Mouse (Mus musculus) adrenal gland, postnatal 4 days (tissue): ENCODE data around the gene P3h3. TPM values are rescaled to one million over a fixed set of nuclear protein-coding genes. Genes with fewer than 3 reads are reported as not detected.
"Not testable (repeated sequence)": the region's sequence is repeated elsewhere in the genome, so short reads cannot be mapped to it uniquely, and the experiment has no call there.

ENCODE experiments used
- DNase-seq, 2 experiments: peaks; one replicate each; pipeline ENCODE4 v3.0.0; 2021 to 2022; ENCODE audit warnings: low spot score in 2 of 2, mixed read lengths in 2 of 2
- total RNA-seq, 2 experiments: library from RNA; stranded (reverse); gene quantifications; 2 replicates each; pipeline ENCODE4 v1.2.3; 2021

The P3h3 gene
- total RNA-seq, 2 experiments from 2014 or later, result 47.3 to 52.2 TPM

DNA sequence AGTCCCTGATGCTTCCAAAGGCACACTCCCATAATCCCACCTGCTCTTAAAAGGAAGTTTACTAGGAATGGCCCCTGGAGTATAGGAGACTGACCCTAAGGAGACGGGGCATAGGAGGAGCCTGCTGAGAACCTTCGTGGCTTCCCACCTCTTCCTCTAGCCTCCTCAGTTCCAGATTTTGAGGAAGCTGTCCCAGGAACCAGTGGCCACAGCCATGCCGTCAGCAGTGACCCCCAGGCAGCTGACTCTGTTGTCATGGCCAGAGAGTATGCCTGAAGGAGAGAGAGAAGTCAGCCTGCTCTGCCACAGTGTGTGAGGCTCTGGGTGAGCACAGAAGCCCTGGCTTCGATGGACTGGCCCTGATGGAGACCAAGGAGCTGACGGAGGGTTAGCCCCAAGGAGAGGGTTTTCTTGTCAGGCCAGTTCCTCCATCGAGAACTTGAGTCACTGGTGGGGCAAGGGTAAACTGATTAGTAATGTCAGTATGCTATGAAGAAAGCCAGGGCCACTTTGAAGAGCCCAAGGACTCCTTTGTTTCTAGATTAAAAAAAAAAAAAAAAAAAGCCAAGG lies 23.0 kb downstream of the P3h3 start:
- no peak for DNase-seq

DNA sequence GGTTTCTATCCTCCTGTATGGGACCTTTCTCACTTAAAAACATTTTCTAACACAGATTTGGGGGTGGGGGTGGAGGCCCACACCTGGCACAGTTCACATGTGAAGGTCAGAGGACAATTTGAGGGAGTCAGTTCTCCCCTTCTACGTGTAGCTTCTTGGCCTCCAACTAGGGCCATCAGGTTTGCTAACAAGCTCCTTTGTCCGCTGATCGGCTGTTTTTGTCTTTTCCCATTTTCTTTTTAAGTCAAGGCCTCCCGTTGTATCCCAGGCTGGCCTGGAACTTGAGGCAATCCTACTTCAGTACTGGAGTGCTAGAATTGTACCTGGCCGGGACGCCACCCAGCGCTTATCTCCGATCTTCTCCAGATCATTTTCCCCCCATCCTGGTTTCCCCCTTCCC lies 25.9 kb downstream of the P3h3 start:
- DNase-seq, result no peak

DNA sequence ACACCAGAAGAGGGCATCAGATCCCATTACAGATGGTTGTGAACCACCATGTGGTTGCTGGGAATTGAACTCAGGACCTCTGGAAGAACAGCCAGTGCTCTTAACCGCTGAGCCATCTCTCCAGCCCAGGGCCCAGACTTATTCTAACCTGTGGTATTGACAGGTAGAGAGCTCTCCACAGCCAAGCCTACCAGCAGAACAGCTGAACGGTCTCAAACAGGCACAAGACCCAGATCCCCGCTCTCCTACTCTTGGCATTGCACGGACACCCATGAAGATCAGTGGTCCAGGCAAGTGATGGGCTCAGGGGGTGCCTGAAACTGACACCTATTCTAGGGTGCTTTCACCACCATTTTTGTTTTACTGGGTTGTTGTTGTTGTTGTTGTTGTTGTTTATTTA lies 26.4 kb downstream of the P3h3 start:
- DNase-seq, result not testable (repeated sequence)

DNA sequence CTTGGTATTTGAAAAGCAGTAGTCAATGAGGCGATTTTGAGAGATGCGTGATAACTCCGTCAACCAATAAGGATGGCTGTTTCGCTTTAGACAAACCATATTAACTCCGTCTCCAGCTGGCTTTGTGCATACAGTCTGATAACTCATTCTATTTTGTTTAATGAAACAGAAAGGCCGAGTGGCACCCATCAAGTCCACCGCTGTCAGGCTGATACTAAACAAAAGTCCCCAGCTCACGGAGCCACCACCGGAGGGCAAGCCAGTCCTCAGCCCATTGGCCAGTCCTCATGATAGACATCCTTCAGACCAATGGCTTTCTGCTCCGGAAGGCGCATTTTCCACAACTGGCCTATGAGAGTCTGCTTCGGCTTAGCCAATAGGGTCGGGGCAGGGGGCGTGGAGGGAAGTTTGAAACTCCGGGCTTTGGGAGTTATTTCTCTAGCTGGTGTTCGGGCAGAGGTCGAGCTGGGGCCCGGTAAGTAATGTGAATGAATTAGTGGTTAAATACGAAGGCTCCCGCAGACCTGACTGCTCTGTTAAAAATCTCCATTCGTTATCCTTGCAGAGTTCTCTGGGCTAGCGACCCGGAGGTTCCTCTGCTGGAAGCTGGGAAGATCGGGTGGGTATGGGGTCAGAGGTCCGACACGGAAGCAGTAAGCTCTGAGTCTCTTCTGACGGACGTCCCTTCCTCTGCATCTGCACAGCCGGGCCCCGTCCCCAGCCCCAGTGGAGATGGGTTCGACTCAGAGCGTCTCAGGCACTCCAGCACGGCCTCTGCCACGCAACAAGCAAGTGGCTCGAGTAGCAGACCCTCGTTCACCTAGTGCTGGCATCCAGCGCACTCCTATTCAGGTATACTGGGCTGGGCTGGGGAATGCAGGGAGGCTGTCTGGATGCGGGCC lies 27.5 kb downstream of the P3h3 start:
- peak; percentile 64 to 84 for DNase-seq

DNA sequence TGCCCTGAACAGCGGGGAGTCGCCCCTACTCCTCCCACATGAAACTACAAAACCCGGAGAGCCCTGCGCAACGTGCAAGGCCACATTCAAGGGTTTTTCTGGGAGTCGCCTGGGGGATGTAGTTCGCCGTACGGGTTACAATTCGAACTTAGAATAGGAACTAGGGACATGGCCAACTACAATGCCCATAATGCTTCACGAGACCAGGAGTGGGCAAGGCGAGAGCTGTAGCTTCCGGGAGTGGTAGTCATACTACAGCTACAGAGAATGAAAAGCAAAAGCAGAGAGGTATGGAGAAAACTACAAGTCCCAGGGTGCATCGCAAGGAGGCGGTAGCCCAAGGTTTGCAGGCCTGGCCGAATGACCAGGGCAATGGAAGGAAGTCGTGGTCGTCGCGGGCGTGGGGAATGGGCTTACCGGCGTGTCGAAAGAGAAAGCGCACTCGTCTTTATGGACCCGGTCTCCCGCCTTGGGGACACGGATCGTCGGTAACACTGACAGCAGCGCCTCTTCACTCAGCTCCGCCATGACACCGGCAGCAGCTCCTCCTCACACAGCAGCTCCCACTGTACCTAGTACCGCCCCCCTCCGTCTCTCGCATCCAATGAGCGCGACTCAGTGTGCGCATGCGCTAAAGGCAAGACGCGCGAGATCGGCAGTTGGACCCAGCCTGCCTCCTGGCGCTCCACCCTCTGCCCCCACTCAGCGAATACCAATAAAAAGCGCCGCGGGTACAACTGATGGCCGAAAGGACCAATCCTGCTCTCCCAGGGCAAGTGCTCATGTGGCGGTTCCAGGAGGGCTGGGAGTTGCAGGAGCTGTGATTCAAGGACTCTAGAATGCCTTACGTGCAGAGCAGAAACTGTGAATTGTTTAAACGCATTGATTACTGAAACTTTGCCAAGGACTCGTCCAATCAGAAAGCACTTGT lies 28.4 kb downstream of the P3h3 start, which contains the start of the genes Usp5 and Cdca3:
Usp5 (minus strand) TSS at position 617 of the 931 bp plus-strand sequence.
Cdca3 (plus strand) TSS at position 680 of the 931 bp plus-strand sequence.
- peak; percentile 94 to 97 for DNase-seq

DNA sequence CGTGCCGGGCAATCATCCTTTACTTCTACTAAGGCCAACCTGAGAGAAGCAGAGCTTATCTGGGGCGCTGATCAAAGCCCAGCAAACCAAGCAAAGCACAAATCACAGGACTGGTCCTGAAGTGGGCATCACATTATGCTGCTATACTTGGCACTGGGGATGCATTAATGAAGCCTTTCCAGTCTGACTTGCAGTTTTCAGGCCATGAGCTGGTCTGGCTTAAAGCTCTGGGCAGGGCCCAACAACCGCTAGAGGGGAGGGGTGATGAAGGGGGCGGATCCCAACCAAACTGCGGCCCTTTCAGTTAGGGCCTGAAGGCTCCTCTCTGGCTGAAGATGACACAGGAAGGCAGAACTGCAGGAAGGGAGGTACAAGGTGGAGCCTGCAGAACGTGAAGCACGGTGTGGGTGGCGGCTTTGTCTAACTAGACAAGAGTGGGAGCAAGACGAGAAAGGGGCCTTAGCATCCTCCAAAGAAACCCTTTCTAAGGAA lies 29.4 kb downstream of the P3h3 start:
- peak in 1 of 2 experiments; percentile 45 for DNase-seq

DNA sequence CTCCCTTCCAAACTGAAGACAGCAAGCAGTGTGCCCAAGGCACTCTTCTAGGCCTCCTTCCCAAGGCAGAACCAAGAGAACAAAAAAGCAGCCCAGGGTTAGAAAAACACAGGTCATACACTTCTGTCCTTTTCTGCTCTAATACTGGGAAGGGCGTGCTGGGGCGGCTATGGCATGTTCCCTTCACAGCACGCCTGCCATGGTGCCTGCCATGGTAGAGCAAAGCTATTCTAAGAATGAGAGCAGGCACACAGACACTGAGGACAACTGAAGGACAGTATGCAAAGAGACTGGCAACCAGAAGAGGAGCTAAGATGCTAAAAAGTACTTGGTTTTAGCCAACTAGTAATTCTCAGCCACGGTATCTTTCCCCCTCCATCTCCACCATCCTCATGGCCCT lies 35.5 kb downstream of the P3h3 start:
- DNase-seq, result no peak

DNA sequence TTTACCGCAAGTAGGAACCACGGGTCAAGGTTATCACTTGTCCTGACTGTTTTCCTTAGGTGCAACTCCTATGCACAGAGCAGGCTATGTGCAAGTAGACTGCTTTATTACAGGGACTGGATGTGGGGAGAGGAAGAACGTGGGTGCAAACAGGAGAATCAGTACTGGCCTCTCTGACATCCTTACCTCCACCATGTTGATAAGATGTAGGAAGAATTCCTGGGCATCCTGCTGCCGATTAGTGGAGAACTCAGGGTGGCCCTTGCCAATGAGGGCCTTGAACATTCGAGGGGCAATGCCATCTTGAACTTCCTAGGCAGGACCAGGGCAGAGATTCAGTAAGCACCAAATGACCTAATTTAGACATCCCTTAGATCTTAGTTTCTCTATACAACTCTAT lies 36.7 kb downstream of the P3h3 start:
- DNase-seq, result no peak

DNA sequence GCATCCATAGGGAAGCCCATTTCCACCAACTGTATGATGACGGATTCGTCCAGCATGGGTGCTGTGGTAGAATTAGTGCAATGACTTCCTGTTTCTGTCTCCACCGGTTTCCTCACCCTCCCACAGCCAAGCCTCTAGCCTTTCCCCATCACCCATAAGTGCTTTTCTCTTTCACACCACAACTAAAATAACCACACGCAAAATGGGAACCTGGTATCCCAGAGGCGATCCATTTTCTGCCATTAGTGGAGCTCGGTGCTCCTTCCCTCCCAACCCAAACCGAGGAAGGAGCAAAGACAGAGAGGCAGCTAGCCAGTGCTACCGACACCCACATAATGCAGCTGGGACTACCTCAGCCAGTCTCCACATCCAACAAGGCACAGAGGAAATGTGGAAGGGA lies 39.6 kb downstream of the P3h3 start:
- no peak for DNase-seq

DNA sequence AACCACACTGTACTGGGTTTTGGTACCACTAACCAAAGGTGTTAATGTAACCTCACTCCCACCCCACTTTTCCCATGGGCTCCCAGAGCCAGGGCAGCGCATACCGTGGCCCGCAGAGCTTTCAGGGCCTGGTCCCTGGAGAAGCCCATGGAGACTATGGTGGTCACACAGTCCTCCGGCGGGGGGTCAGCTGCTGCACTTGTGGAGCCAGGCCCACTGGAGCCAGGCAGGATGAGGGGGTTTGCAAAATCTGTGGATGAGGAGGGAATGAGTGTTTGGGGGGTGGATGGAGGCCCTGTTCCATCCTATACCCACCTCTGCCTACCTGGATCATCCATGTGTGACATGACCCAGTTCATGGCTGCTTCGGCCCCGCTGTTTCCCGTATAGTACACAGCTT lies 40.0 kb downstream of the P3h3 start:
- DNase-seq, result no peak

DNA sequence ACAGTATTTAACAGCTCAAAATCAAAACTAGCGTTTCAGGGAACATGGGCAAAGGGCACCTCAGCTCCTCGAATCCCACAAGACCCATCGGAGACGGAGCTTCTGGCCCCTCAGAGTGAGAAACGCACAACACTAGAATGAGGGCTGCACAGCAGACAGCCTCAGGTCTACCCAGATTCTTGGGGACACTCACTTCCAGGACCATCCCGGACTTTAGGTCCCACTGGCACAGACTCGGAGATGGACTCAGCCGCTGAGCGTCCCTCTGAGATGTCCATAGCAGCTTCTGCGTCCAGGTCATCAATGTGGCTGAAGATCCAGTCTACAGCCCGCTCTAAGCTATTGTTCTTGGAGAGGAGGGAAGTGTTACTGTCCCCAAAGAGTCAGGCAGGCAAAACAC lies 40.4 kb downstream of the P3h3 start:
- DNase-seq, result no peak

DNA sequence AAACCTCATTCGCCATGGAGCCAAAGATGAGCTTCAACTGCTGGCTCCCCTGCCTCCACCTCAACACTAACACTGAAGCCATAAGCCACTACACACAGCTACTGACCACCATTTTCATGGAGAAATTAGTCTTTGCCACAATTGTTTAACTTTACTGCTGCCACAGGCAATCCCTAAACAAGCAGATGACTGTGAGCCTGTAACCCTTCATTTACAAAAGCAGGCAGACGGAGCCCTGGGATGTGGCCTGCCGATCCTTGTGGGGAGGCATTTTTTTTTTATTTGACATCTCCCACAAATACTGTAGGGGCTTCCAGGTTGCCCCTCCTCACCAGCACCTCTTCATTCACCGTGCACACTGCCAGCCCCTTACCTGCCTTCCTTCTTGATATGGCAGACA lies 40.9 kb downstream of the P3h3 start:
- DNase-seq, result no peak

DNA sequence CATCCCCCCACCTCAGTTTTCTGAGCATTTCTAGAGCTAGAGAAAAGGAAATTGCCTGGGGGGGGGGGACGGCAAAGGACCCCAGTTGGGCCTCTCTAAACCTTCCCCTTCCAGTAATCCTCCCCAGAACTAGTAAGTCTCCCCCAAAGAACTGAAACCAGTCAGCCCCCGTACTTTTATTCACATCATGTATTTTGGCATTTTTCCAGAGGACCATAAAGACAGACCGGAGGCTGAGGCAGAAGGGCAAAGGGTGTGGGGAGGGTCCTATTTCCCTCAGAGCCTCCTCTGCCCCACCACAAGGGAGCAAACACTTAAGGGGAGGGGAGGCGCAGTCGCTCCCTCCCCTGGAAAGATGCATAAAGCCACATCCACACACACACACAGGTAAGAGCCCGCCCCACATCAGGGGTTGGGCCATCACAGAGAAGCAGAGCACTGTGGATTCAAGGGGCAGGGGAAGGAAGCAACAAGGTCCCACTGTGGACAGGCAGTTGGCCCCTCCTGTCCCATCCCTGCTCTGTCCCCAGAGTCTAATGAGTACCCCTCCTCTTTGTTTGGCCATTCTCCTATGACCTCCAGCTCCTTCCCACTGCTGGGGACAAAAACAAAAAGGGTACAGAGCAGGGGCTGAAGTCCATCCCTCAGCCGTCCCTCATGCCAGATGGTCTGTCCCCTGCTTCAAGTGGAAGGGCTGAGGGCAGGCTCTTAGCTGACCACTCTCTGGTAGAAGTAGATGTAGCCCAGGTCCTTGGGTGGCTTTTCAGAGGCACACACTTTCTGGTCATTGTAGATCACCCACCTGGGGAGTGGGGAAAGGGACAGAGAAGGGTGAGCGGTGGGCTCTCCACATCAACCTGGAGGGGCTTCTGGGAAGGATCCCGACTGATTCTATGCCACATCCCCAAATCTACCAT lies 42.4 kb downstream of the P3h3 start:
- no peak for DNase-seq

DNA sequence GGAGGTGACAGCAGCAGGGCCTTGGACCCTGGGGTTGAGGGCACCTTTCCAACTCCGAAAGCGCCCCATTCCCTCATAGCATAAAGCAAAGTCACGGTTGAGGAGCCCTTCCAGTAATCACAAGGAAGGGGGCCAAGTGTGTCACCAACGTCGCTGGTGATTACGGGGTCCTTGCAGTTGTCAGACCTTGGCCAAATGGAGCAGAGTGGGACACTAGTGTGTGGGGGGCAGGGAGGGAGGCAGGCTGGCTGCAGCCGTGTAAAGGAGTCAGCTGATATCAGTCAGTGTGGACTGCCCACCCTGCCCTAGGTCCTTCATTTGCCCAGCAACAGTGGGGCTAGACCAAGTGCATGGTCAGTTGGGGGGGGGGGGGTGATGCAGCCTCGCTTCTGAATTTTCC lies 43.1 kb downstream of the P3h3 start:
- DNase-seq, result no peak

DNA sequence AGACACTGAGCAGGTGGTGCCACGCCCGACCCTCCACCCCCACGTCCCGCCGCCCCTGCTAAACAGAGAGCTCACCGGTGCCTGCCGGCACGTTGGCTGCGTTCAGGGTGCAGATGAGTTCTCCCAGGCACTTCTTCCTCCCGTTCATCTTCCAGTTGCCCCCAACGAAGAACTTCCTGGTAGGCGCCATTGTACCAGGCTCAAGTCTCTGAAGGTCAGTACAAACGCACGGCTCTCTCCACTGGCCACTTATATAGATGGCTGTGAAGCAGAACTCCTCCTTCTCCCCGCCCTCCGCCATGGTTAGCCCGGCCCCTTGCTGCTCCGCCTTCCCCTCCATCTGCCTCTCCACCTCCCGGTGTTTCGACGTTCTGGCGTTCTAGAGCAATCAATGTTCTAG lies 43.6 kb downstream of the P3h3 start, which contains the start of gene Tpi1:
Tpi1 (minus strand) TSS at position 364 of the 400 bp plus-strand sequence.
- peak; percentile 78 to 86 for DNase-seq

DNA sequence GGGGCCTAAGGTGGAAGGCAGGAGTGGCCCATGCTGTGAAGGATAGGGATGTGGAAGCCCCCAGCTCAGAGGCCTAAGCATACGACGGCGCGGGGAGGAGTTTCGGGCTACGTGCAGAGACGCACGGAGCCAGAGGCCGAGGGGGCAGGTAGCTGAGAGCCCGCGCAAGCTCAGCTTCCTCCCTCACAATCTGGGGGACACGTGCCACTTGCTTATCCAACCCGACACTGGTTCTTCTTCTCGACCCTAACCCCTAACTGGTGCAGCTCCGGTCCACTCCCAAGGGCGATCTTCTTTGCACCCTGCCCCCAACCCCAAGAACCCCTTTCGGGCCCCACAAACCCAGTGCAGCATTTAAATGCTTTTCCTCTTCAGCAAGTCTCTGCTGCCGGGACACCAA lies 44.1 kb downstream of the P3h3 start:
- DNase-seq, result no peak

DNA sequence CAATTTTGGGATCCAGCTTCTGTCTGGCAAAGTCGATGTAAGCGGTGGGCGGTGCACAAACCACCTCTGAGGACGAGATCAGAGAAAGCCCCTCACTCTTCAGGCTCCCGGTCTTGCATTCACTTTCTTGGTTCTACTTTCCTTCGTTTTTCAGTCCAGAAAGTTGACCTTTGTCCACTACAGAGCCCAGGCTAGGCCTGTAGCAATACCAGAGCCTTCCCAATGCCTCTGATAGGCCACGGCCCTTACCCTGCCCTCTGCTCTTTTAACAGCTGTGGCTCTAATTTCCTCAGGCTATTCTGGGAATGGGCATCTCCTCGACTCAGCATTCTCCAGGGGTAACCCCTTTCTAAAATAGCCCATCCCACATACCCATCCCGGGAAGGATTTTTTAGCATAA lies 44.7 kb downstream of the P3h3 start:
- DNase-seq, result no peak

DNA sequence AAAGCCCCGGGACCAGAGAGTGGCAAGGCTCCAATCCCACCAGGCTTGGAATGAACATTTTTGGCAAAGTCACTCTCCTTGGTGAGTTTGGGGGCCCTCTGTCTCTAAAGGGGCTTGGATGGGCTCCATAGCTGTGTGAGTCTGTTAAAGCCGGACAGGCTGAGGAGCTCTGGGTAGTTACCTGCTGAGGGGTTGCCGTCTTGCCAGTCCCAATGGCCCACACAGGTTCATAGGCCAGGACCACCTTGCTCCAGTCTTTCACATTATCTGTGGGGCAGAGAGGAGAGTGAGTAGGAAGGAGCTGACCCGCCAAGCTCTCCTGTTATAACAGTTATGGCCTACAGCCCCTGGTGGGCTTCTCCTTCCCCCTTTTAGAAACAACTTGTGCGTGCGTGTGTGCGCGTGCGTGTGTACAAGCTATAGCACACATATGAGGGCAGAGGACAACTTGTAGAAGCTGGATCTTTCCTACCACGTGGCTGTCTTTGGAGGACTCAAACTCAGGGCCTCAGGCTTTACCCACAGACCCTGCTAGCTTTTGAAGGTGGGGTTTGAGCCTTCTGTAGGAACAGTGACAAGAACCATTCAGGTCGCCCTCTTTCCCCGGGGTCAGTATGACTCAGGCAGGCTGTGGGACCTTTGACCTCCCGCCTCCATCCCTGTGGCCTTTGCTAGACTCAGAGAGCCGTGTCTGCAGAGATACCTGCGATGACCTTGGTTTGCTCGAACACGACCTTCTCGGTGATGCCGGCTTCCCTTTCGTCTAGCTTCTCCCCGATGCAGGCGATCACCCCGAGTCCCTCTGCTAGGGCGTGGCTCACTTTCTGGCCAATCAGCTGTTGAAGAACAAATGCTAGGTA lies 45.6 kb downstream of the P3h3 start:
- DNase-seq, result no peak

DNA sequence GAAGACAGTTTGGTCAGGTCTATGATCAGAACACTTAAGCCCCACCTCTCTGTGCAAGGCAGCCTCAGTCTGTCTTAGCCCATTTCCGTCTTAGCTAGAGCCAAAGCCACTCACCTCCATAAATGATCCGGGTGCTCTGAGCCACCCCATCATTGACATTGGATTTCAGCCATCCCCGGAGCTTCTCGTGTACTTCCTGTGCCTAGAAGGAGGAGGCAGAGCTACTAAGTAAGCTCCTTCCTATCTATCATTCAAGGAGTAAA lies 46.2 kb downstream of the P3h3 start:
- no peak for DNase-seq
